Mouse (Mus musculus): ENCODE data around the gene Ggn.
"Not testable (repeated sequence)": the region's sequence is repeated elsewhere in the genome, so short reads cannot be mapped to it uniquely, and the experiment has no call there.

The Ggn gene

DNA sequence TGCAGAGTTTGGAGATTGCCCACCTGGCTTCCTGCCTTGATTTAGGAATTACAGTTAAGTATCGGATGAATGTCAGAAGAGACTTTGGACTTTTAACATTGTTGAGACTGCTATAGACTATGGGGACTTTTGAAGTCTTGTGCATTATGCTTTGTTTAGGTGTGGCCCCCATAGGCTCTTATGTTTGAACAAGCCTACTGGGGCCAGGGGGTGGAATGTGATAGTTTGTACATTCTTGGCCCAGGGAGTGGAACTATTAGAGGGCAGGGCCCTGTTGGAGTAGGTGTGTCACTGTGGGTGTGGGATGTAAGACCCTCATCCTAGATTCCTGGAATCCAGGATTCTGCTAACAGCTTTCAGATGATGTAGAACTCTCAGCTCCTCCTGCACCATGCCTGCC, 24.2 kb downstream of the Ggn start:
- in situ Hi-C loops (cut with MboI; ENCODE audit: low pct_unique_long_range_greater_than_20kb in 1 of 2, low sequenced_read_pairs in 2 of 2, unreplicated experiment in 1 of 2): not testable (repeated sequence)

DNA sequence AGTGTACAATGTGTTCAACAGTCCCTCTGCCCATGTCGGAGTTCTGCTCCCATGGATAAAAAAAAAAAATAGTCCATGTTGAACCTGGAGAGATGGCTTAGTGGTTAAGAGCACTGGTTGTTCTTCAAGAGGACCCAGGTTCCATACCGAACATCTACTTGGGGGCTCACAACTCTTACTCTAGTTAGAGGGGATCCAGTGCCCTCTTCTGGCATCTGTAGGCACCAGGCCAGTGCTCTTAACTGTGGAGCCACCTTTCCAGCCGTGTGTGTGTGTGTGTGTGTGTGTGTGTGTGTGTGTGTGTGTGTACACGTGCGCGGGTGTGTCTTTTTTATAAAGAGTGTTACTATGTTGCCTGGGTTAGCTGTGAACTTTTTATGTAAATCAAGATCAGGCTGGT, 32.6 kb downstream of the Ggn start:
- in situ Hi-C loops (cut with MboI; ENCODE audit: low pct_unique_long_range_greater_than_20kb in 1 of 2, low sequenced_read_pairs in 2 of 2, unreplicated experiment in 1 of 2): loop anchor here in 1 of 2 experiments (5.0 kb wide), 1 partner anchor 515 kb away; no protein-coding TSS in a partner anchor

DNA sequence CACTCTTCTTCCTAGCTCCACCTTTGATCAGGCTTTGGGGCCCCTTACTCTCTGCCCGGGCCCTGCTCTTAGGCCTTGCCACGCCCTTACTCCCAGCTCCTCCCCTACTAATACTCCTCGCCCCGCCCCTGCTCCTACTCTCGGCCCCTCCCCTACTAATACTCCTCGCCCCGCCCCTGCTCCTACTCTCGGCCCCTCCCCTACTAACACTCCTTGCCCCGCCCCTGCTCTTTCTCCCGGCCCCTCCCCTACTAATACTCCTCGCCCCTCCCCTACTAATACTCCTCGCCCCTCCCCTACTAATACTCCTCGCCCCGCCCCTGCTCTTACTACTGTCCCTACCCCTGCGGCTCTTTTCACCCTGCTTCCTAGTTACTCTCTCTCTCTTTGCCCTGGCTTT, 41.0 kb downstream of the Ggn start:
- in situ Hi-C loops (cut with MboI; ENCODE audit: low pct_unique_long_range_greater_than_20kb in 1 of 2, low sequenced_read_pairs in 2 of 2, unreplicated experiment in 1 of 2): not testable (repeated sequence)

DNA sequence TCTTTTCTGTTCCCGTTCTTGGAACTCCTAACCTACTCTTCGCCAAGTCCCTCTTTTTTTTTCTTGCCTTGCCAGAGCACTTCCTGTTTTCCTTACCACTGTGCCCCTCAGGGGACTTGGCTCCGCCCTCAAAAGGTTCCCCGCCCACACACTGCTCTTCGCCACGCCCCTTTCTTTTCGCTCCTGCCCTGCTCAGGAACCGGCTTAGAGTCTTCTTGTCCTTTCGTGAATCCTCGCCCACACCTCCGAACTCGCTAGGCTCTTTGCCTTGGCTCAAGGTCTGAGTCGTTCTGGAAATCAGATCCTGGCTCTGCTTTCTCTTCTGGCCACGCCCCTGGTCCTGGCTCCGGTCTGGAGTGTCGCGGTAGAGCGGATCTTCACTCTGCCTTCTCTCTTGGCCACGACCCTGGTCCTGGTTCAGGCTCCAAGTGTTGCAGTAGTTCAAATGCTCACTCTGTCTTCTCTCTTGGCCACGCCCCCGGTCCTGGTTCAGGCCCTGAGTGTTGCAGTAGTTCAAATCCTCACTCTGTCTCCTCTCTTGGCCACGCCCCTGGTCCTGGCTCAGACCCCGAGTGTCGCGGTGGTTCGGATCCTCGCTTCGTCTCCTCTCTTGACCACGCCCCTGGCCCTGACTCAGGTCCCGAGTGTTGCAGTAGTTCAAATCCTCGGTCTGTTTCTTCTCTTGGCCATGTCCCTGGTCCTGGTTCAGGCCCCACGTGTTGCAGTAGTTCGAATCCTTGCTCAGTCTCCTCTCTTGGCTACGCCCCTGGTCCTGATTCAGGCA, 41.6 kb downstream of the Ggn start:
- in situ Hi-C loops (cut with MboI; ENCODE audit: low pct_unique_long_range_greater_than_20kb in 1 of 2, low sequenced_read_pairs in 2 of 2, unreplicated experiment in 1 of 2): no loop called here

DNA sequence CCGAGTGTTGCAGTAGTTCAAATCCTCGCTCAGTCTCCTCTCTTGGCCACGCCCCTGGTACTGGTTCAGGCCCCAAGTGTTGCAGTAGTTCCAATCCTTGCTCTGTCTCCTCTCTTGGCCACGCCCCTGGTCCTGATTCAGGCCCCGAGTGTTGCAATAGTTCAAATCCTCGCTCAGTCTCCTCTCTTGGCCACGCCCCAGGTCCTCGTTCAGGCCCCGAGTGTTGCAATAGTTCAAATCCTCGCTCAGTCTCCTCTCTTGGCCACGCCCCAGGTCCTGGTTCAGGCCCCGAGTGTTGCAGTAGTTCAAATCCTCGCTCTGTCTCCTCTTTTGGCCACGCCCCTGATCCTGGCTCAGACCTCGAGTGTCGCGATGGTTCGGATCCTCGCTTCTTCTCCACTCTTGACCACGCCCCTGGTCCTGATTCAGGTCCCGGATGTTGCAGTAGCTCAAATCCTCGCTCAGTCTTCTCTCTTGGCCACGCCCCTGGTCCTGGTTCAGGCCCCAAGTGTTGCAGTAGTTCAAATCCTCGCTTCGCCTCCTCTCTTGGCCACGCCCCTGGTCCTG, 42.3 kb downstream of the Ggn start:
- in situ Hi-C loops (cut with MboI; ENCODE audit: low pct_unique_long_range_greater_than_20kb in 1 of 2, low sequenced_read_pairs in 2 of 2, unreplicated experiment in 1 of 2): no loop called here

DNA sequence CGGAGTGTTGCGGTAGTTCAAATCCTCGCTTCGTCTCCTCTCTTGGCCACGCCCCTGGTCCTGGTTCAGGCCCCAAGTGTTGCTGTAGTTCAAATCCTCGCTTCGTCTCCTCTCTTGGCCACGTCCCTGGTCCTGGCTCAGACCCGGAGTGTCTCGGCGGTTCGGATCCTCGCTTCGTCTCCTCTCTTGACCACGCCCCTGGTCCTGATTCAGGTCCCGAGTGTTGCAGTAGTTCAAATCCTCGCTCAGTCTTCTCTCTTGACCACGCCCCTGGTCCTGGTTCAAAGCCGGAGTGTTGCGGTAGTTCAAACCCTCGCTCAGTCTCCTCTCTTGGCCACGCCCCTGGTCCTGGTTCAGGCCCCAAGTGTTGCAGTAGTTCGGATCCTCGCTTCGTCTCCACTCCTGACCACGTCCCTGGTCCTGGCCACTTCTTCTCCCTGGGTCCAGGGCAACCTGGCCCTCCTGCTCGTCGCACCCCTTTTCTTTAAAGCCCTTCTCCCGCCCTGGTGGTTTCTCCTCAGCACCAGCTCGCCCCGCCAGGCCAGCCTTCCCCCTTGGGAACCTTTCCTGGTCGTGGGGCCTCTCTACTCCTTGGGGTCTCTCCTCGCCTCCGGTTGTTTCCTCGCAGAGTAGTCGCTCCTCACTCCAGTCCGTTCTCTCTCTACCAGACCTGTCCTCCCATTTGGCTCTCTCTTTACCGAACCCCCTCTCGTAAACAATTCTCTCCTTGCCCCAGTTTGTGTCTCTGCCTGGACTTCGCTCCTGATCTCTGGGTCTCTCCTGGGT, 43.0 kb downstream of the Ggn start:
- in situ Hi-C loops (cut with MboI; ENCODE audit: low pct_unique_long_range_greater_than_20kb in 1 of 2, low sequenced_read_pairs in 2 of 2, unreplicated experiment in 1 of 2): not testable (repeated sequence)

DNA sequence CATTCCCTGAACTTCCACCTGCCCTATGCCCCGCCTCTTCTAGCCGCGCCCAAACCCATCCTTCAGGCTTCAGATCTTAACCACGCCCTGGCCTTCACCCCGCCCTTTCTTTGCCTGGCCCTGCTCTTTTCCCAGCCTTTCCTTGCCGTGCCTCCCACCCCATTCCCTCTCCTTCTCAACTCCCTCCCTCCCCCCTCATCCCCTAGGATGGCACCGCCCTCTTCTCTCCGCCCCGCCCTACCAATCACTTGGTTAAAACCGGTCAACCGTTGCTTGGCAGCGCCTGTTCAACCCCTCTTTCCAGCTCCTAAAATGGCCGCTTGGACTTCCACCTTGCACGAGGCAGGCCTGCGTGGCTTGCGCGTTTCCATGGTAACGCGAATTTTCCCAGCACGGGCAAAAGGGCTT, 43.7 kb downstream of the Ggn start, which contains the start of gene Catsperg1:
Gene Catsperg1 (minus strand): TSS at position 361 of the 408 bp plus-strand sequence.
- in situ Hi-C loops (cut with MboI; ENCODE audit: low pct_unique_long_range_greater_than_20kb in 1 of 2, low sequenced_read_pairs in 2 of 2, unreplicated experiment in 1 of 2): no loop called here

DNA sequence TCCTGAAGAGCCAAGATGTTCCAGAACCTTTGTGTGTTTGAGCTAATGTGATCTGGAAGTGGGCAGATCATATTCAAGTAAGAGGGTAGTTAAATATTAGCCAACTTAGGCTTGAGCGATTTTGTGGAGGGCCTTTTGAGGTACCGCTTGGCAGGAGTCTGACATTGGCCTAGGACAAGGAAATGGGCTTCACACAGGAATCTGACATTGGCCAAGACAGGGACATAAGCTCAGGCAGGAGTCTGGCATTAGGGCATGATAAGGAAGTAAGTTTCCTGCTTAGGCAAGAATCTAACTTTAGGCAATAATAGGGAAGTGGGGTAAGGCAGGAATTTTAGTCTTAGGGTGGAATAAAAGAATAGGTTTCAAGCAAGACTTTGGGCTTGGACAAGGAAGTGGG, 44.2 kb downstream of the Ggn start:
- in situ Hi-C loops (cut with MboI; ENCODE audit: low pct_unique_long_range_greater_than_20kb in 1 of 2, low sequenced_read_pairs in 2 of 2, unreplicated experiment in 1 of 2): no loop called here

DNA sequence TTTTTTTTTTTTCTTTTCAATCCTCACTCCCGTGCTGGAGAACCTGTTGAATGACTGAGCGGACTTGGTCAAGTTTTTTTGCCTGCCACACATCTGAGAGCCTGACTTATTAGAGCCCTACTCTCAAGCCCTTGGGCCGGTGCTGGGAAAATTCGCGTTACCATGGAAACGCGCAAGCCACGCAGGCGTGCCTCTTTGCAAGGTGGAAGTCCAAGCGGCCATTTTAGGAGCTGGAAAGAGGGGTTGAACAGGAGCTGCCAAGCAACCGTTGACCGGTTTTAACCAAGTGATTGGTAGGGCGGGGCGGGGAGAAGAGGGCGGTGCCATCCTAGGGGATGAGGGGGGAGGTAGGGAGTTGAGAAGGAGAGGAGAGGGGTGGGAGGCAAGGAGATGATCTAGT, 44.8 kb downstream of the Ggn start:
- in situ Hi-C loops (cut with MboI; ENCODE audit: low pct_unique_long_range_greater_than_20kb in 1 of 2, low sequenced_read_pairs in 2 of 2, unreplicated experiment in 1 of 2): no loop called here

All from mouse embryonic stem cell (cell line).